Comparison of ENCODE assay signal across 8 mouse cellular contexts in genomic region chr16:90197337-90197973, GRCm38 (mm10). TPM values are rescaled to one million over a fixed set of nuclear protein-coding genes. Genes with fewer than 3 reads are reported as not detected.
DNase-seq lines count a peak whose midpoint lies in the region; ATAC-seq and TF ChIP-seq lines count a peak whose summit lies in the region.

No protein-coding gene starts in this region.

- peaks cover 22% of the 10 kb centered on the region for H3K4me1 ChIP-seq in heart, embryonic 15.5 days (replicated peaks)
- peaks cover 16% of the 10 kb centered on the region for H3K4me1 ChIP-seq in lung, adult 2 months (ENCODE audit: control insufficient read depth, insufficient read depth, low read length)
- H3K4me1 ChIP-seq in neural tube, embryonic 15.5 days, result peaks cover 9% of the 10 kb centered on the region; the same call in 1 of the 2 replicates

- peak; percentile 88 for DNase-seq in ES-CJ7 (ENCODE audit: low read depth, low spot score)
- peak; percentile 85 for DNase-seq in c-Kit-negative CD71-positive TER-119-positive erythroid progenitor cells, embryonic 14.5 days (ENCODE audit: low read depth, low spot score)
- peak; percentile 86 for DNase-seq in kidney, postnatal 10 days
- peak; percentile 79 for DNase-seq in lung, adult 2 months
- peak; percentile 59 for DNase-seq in testis, postnatal 14 days (ENCODE audit: low spot score)

- peak overlapping the region; percentile 83 for H3K27ac ChIP-seq in heart, embryonic 15.5 days
- H3K27ac ChIP-seq in neural tube, embryonic 15.5 days (replicated peaks), result no peak overlapping the region

- H3K9ac ChIP-seq in heart, embryonic 15.5 days, result peak overlapping the region; percentile 45
- peak overlapping the region; percentile 36; the same call in 1 of the 2 replicates for H3K9ac ChIP-seq in neural tube, embryonic 15.5 days (replicated peaks)

- ATAC-seq in erythroid progenitor cell, adult 5-6 weeks (replicated peaks; ENCODE audit: low FRiP score, poor library complexity, severe bottlenecking), result peak; percentile 98
- peak; percentile 89 for ATAC-seq in heart, embryonic 15.5 days (replicated peaks; ENCODE audit: insufficient number of reproducible peaks, insufficient read depth, low FRiP score, low read depth)
- peak; percentile 90 for ATAC-seq in neural tube, embryonic 15.5 days (ENCODE audit: low FRiP score)

- peak; percentile 65 for TF ChIP-seq CTCF in lung, adult 2 months (IDR thresholded peaks at IDR 0.05; ENCODE audit: insufficient read depth, low read length)

- no peaks in the 10 kb centered on the region for H3K9me3 ChIP-seq in heart, embryonic 15.5 days (replicated peaks)
- no peaks in the 10 kb centered on the region for H3K9me3 ChIP-seq in neural tube, embryonic 15.5 days (replicated peaks)

- peak overlapping the region; percentile 66 for H3K4me2 ChIP-seq in heart, embryonic 15.5 days
- H3K4me2 ChIP-seq in neural tube, embryonic 15.5 days, result peak overlapping the region; percentile 58

- WGBS in heart, embryonic 15.5 days, result under 1% methylated on average over 22 of the region's 22 CpGs
- WGBS in lung, adult 2 months, result under 1% methylated on average over 22 of the region's 22 CpGs
- whole genome bisulfite sequencing in neural tube, embryonic 15.5 days, result 4% methylated on average over 22 of the region's 22 CpGs

- peak overlapping the region; percentile 50 for H3K4me3 ChIP-seq in heart, embryonic 15.5 days
- H3K4me3 ChIP-seq in lung, adult 2 months (replicated peaks; ENCODE audit: extremely low read depth, low read depth, low read length), result peak overlapping the region; percentile 46
- peak overlapping the region; percentile 43 for H3K4me3 ChIP-seq in neural tube, embryonic 15.5 days (replicated peaks)

- peak; percentile 19; the same call in 1 of the 2 replicates for TF ChIP-seq POLR2A in lung, adult 2 months (IDR thresholded peaks at IDR 0.05; ENCODE audit: borderline replicate concordance, extremely low read depth, low read depth, low read length)

- H3K27me3 ChIP-seq in heart, embryonic 15.5 days, result no peaks in the 10 kb centered on the region
- H3K27me3 ChIP-seq in neural tube, embryonic 15.5 days (replicated peaks), result no peaks in the 10 kb centered on the region

- H3K36me3 ChIP-seq in heart, embryonic 15.5 days, result no peaks in the 10 kb centered on the region
- H3K36me3 ChIP-seq in neural tube, embryonic 15.5 days, result no peaks in the 10 kb centered on the region

RNA-seq across cellular contexts. Expression of gene Sod1, which starts 23.1 kb away (rescaled TPM):
- 342 and 358 TPM in 2 replicates for total RNA-seq in erythroid progenitor cell, adult 5-6 weeks (2015; ENCODE audit: low replicate concordance)
- 292 and 427 TPM in 2 replicates for total RNA-seq in erythroid progenitor cell, adult 5-6 weeks (2017; ENCODE audit: low replicate concordance)
- 835 and 840 TPM in 2 replicates for polyA plus RNA-seq in heart, embryonic 15.5 days (2015; fragmentation: Nextera tagmentation; extraction: Ambion mirVana)
- polyA plus RNA-seq in lung, adult 2 months (2012; rRNA removed), result 547 and 549 TPM in 2 replicates
- polyA plus RNA-seq in neural tube, embryonic 15.5 days (2015; fragmentation: Nextera tagmentation; extraction: Ambion mirVana), result 998 TPM in 2 replicates

RNA-seq across cellular contexts. Expression of gene Tiam1, which starts 53.9 kb away (rescaled TPM):
- total RNA-seq in erythroid progenitor cell, adult 5-6 weeks (2015; ENCODE audit: low replicate concordance), result 7.5 and 10.1 TPM in 2 replicates
- total RNA-seq in erythroid progenitor cell, adult 5-6 weeks (2017; ENCODE audit: low replicate concordance), result 9.6 and 28.4 TPM in 2 replicates
- 7.6 and 8.1 TPM in 2 replicates for polyA plus RNA-seq in heart, embryonic 15.5 days (2015; fragmentation: Nextera tagmentation; extraction: Ambion mirVana)
- polyA plus RNA-seq in lung, adult 2 months (2012; rRNA removed), result 7.1 and 14.6 TPM in 2 replicates
- 15.0 and 23.6 TPM in 2 replicates for polyA plus RNA-seq in neural tube, embryonic 15.5 days (2015; fragmentation: Nextera tagmentation; extraction: Ambion mirVana)
